Mouse (Mus musculus): ENCODE measurements around the gene Olfr610. TPM values are rescaled to one million over a fixed set of nuclear protein-coding genes. Genes with fewer than 3 reads are reported as not detected.

Olfr610 gene
- polyA plus RNA-seq, 1 experiment from 2014 or later = not detected

- no peak overlapping the region for H3K4me3 ChIP-seq (ENCODE audit: control insufficient read depth in 1 of 2, insufficient read depth in 1 of 2, low read depth in 1 of 2, low read length in 2 of 2)
- H3K9ac ChIP-seq (ENCODE audit: low read length) = no peak overlapping the region
- 44% methylated on average over 5 of the region's 5 CpGs for WGBS
- H3K4me2 ChIP-seq (ENCODE audit: low read length) = peak overlapping the region; percentile 34
- H3K4me1 ChIP-seq (ENCODE audit: control insufficient read depth in 2 of 2, insufficient read depth in 2 of 2, low read length in 2 of 2) = peaks cover 0 to 2% of the 10 kb centered on the region in 2 experiments; a peak in 1 of 4 replicates
- H3K36me3 ChIP-seq (ENCODE audit: control insufficient read depth, insufficient read depth, low read length) = no peaks in the 10 kb centered on the region
- peak overlapping the region; percentile 42 to 57; a peak in 3 of 4 replicates for H3K27ac ChIP-seq (replicated peaks in 1 of 2; ENCODE audit: control insufficient read depth in 1 of 2, insufficient read depth in 1 of 2, low read depth in 2 of 2, low read length in 2 of 2)
- H3K9me3 ChIP-seq (ENCODE audit: control insufficient read depth, low read length) = no peaks in the 10 kb centered on the region
- H3K27me3 ChIP-seq (ENCODE audit: control insufficient read depth, insufficient read depth, low read length) = no peaks in the 10 kb centered on the region
- peak; percentile 89 for ATAC-seq (ENCODE audit: insufficient number of reproducible peaks, insufficient read depth, low FRiP score, low read depth)
Observed at GRCm38 (mm10) chr7:103460590-103460989, 51.3 kb downstream of the Olfr610 start.

Other genes starting within 250 kb of the Olfr610 start
- gene Olfr596, start 206.5 kb downstream of the Olfr610 start, polyA plus RNA-seq (2014; fragmentation: Nextera tagmentation; extraction: Ambion mirVana) = not detected in 2 replicates
- gene Olfr597, start 195.8 kb downstream of the Olfr610 start, polyA plus RNA-seq (2014; fragmentation: Nextera tagmentation; extraction: Ambion mirVana) = not detected in 2 replicates
- not detected in 2 replicates for gene Olfr598, start 188.6 kb downstream of the Olfr610 start, polyA plus RNA-seq (2014; fragmentation: Nextera tagmentation; extraction: Ambion mirVana)
- gene Olfr599, start 176.2 kb downstream of the Olfr610 start, polyA plus RNA-seq (2014; fragmentation: Nextera tagmentation; extraction: Ambion mirVana) = not detected in 2 replicates
- gene Olfr600, start 162.5 kb downstream of the Olfr610 start, polyA plus RNA-seq (2014; fragmentation: Nextera tagmentation; extraction: Ambion mirVana) = not detected in 2 replicates
- gene Olfr601, start 149.5 kb downstream of the Olfr610 start, polyA plus RNA-seq (2014; fragmentation: Nextera tagmentation; extraction: Ambion mirVana) = not detected in 2 replicates
- gene Olfr603, start 125.9 kb downstream of the Olfr610 start, polyA plus RNA-seq (2014; fragmentation: Nextera tagmentation; extraction: Ambion mirVana) = not detected in 2 replicates
- gene Usp17lc, start 97.0 kb downstream of the Olfr610 start, polyA plus RNA-seq (2014; fragmentation: Nextera tagmentation; extraction: Ambion mirVana) = not detected in 2 replicates
- not detected in 2 replicates for gene Olfr605, start 66.7 kb downstream of the Olfr610 start, polyA plus RNA-seq (2014; fragmentation: Nextera tagmentation; extraction: Ambion mirVana)
- gene Olfr606, start 63.1 kb downstream of the Olfr610 start, polyA plus RNA-seq (2014; fragmentation: Nextera tagmentation; extraction: Ambion mirVana) = not detected in 2 replicates
- 0.30 and 0.38 TPM in 2 replicates for gene Olfr607, start 48.0 kb downstream of the Olfr610 start, polyA plus RNA-seq (2014; fragmentation: Nextera tagmentation; extraction: Ambion mirVana)
- 0.40 and 0.62 TPM in 2 replicates for gene Olfr608, start 42.2 kb downstream of the Olfr610 start, polyA plus RNA-seq (2014; fragmentation: Nextera tagmentation; extraction: Ambion mirVana)
- gene Olfr609, start 14.1 kb downstream of the Olfr610 start, polyA plus RNA-seq (2014; fragmentation: Nextera tagmentation; extraction: Ambion mirVana) = not detected in 2 replicates
- not detected in 2 replicates for gene Olfr611, start 8.7 kb upstream of the Olfr610 start, polyA plus RNA-seq (2014; fragmentation: Nextera tagmentation; extraction: Ambion mirVana)
- gene Olfr612, start 30.6 kb upstream of the Olfr610 start, polyA plus RNA-seq (2014; fragmentation: Nextera tagmentation; extraction: Ambion mirVana) = not detected in 2 replicates
- gene Olfr613, start 36.0 kb upstream of the Olfr610 start, polyA plus RNA-seq (2014; fragmentation: Nextera tagmentation; extraction: Ambion mirVana) = not detected in 2 replicates
- gene Olfr615, start 44.0 kb upstream of the Olfr610 start, polyA plus RNA-seq (2014; fragmentation: Nextera tagmentation; extraction: Ambion mirVana) = not detected in 2 replicates
- gene Olfr616, start 57.0 kb upstream of the Olfr610 start, polyA plus RNA-seq (2014; fragmentation: Nextera tagmentation; extraction: Ambion mirVana) = not detected in 2 replicates
- not detected in 2 replicates for gene Olfr617, start 60.9 kb upstream of the Olfr610 start, polyA plus RNA-seq (2014; fragmentation: Nextera tagmentation; extraction: Ambion mirVana)
- gene Olfr618, start 78.0 kb upstream of the Olfr610 start, polyA plus RNA-seq (2014; fragmentation: Nextera tagmentation; extraction: Ambion mirVana) = not detected in 2 replicates
- gene Olfr619, start 88.5 kb upstream of the Olfr610 start, polyA plus RNA-seq (2014; fragmentation: Nextera tagmentation; extraction: Ambion mirVana) = not detected in 2 replicates
- gene Olfr620, start 100.4 kb upstream of the Olfr610 start, polyA plus RNA-seq (2014; fragmentation: Nextera tagmentation; extraction: Ambion mirVana) = not detected in 2 replicates
- gene Olfr622, start 130.6 kb upstream of the Olfr610 start, polyA plus RNA-seq (2014; fragmentation: Nextera tagmentation; extraction: Ambion mirVana) = not detected in 2 replicates
- gene Olfr623, start 151.6 kb upstream of the Olfr610 start, polyA plus RNA-seq (2014; fragmentation: Nextera tagmentation; extraction: Ambion mirVana) = not detected in 2 replicates
- gene Olfr624, start 159.1 kb upstream of the Olfr610 start, polyA plus RNA-seq (2014; fragmentation: Nextera tagmentation; extraction: Ambion mirVana) = 0.04 and 0.08 TPM in 2 replicates
- gene Olfr625-ps1, start 170.6 kb upstream of the Olfr610 start, polyA plus RNA-seq (2014; fragmentation: Nextera tagmentation; extraction: Ambion mirVana) = not detected in 2 replicates
- gene Olfr243, start 202.5 kb upstream of the Olfr610 start, polyA plus RNA-seq (2014; fragmentation: Nextera tagmentation; extraction: Ambion mirVana) = not detected in 2 replicates
- not detected in 2 replicates for gene Olfr628, start 218.3 kb upstream of the Olfr610 start, polyA plus RNA-seq (2014; fragmentation: Nextera tagmentation; extraction: Ambion mirVana)
- not detected in 2 replicates for gene Olfr629, start 232.8 kb upstream of the Olfr610 start, polyA plus RNA-seq (2014; fragmentation: Nextera tagmentation; extraction: Ambion mirVana)
- not detected in 2 replicates for gene Olfr630, start 245.2 kb upstream of the Olfr610 start, polyA plus RNA-seq (2014; fragmentation: Nextera tagmentation; extraction: Ambion mirVana)

All from heart, embryonic 14.5 days (tissue).